Mouse (Mus musculus) limb, embryonic 14.5 days (tissue): ENCODE data around the gene Tnfrsf11a. TPM values are rescaled to one million over a fixed set of nuclear protein-coding genes. Genes with fewer than 3 reads are reported as not detected.

Experiments
- ATAC-seq: fragments of 200-750 bp; cut with Nextera tagmentation; 2 replicates; pipeline ENCODE4 v1.8.0; 2017; ENCODE audit warnings: low read depth, moderate number of reproducible peaks, moderate TSS enrichment; ENCODE audit not compliant: low FRiP score
- DNase-seq: peaks from one replicate; pipeline ENCODE4 v3.0.0-alpha.2; 2015; ENCODE audit warnings: low spot score
- H3K27ac ChIP-seq: fragments of 300-500 bp; sonication (generic); replicated peaks from 2 replicates; pipeline ENCODE4 v1.5.1; 2014; ENCODE audit warnings: low read depth, mild to moderate bottlenecking, low read length, moderate library complexity, mixed read lengths
- H3K27me3 ChIP-seq: fragments of 300-500 bp; sonication (generic); 2 replicates; pipeline ENCODE4 v1.6.1; 2014; ENCODE audit warnings: low read length, mixed read lengths; ENCODE audit not compliant: control insufficient read depth, insufficient read depth
- H3K36me3 ChIP-seq: fragments of 300-500 bp; sonication (generic); 2 replicates; pipeline ENCODE4 v1.6.1; 2014; ENCODE audit warnings: mild to moderate bottlenecking, low read length, moderate library complexity, mixed read lengths; ENCODE audit not compliant: control insufficient read depth, insufficient read depth
- H3K4me1 ChIP-seq: fragments of 300-500 bp; sonication (generic); 2 replicates; pipeline ENCODE4 v1.6.1; 2014; ENCODE audit warnings: antibody characterized with exemption, low read length, mixed read lengths; ENCODE audit not compliant: control insufficient read depth, insufficient read depth
- H3K4me2 ChIP-seq: fragments of 300-500 bp; sonication (generic); replicated peaks from 2 replicates; pipeline ENCODE4 v1.6.1; 2014; ENCODE audit warnings: low read depth, mild to moderate bottlenecking, low read length, moderate library complexity; ENCODE audit not compliant: severe bottlenecking
- H3K4me3 ChIP-seq: fragments of 300-500 bp; sonication (generic); replicated peaks from 2 replicates; pipeline ENCODE4 v1.5.1; 2014; ENCODE audit warnings: low read length
- H3K9ac ChIP-seq: fragments of 300-500 bp; sonication (generic); 2 replicates; pipeline ENCODE4 v1.6.1; 2014; ENCODE audit warnings: mild to moderate bottlenecking, low read depth, low read length, moderate library complexity; ENCODE audit not compliant: severe bottlenecking
- H3K9me3 ChIP-seq: fragments of 300-500 bp; sonication (generic); 2 replicates; pipeline ENCODE4 v1.6.1; 2016; ENCODE audit warnings: low read length; ENCODE audit not compliant: control insufficient read depth
- POLR2A ChIP-seq: fragments of 200-500 bp; IDR thresholded peaks from 2 replicates; pipeline ENCODE4 v1.8.0; 2012; ENCODE audit warnings: inconsistent platforms, mild to moderate bottlenecking, moderate library complexity, borderline replicate concordance; ENCODE audit not compliant: insufficient read depth, insufficient read length; ENCODE audit errors: extremely low read depth
- WGBS: fragments of 180-500 bp; shearing (Covaris S2); extraction: QIAGEN DNeasy Blood & Tissue Kit; methylation state at CpG from one replicate; pipeline ENCODE4 v1.1.7; 2014; 5-methylcytosine and 5-hydroxymethylcytosine counted together
- polyA plus RNA-seq, 2 experiments: library from polyadenylated mRNA; depleted of rRNA in 1 of 2; stranded (reverse) in 1 of 2; unstranded in 1 of 2; fragments of >200 nt; fragmentation: Nextera tagmentation in 1 of 2; extraction: Ambion mirVana in 1 of 2; gene quantifications; 2 replicates each; pipeline versions ENCODE4 v1.2.1 to v1.2.3; 2012 to 2014

The Tnfrsf11a gene
- polyA plus RNA-seq, 2 experiments = 1.6 to 1.8 TPM

DNA sequence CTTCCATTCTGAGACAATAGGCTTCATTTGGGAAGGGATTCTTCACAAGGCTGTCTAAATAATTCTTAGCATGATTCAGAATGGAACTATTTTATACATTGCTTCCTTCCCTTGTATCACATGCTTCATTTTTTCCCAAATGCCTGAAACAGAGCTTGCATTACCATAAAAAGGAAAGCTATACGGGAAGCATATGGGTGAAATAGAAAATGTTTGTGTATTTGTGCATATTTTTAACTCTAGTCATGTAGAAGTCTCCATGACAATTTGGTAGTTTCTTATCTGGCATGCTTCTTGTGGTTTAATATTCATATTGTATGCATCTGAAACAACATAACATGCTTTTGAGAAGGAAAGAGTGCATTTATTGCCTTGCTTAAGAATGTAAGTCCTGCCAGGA, 52.3 kb downstream of the Tnfrsf11a start:
- Histone ChIP-seq H3K4me2 (no peak overlapping the region), H3K9me3 (no peaks in the 10 kb centered on the region), H3K4me3 (no peak overlapping the region), H3K36me3 (no peaks in the 10 kb centered on the region), H3K27me3 (no peaks in the 10 kb centered on the region), H3K9ac (no peak overlapping the region), H3K4me1 (no peaks in the 10 kb centered on the region), H3K27ac (no peak overlapping the region)
- WGBS = 83% methylated on average over 1 of the region's 1 CpGs
- TF ChIP-seq POLR2A = no peak
- ATAC-seq (no peak), DNase-seq (no peak)

DNA sequence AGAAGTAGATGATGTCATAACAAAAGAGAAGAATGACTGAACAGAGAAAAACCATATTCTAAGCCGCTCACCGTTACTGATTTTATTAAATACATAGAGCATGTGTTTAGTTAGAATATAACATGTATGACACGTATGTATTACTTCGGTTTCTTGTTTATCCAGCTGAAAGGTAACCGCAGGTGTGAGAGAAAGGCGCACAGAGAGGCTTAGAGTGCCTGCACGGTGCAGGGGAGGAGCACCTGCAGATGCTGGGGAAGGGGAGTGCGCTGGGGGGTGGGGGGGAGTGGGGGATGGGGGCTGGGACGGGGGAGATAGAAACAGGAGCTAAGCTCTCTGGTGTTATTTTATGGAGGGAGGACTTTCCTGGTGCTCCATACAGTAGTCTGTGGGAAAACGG, 62.4 kb downstream of the Tnfrsf11a start:
- no peak for DNase-seq
- 17% methylated on average over 9 of the region's 10 CpGs for WGBS
- no peak overlapping the region for H3K9ac ChIP-seq
- no peaks in the 10 kb centered on the region for H3K36me3 ChIP-seq
- no peak overlapping the region for H3K4me3 ChIP-seq
- H3K27me3 ChIP-seq = peaks cover 11% of the 10 kb centered on the region
- peaks cover 5% of the 10 kb centered on the region; the same call in 1 of the 2 replicates for H3K4me1 ChIP-seq
- H3K4me2 ChIP-seq = peak overlapping the region; percentile 16; the same call in 1 of the 2 replicates
- H3K9me3 ChIP-seq = no peaks in the 10 kb centered on the region
- TF ChIP-seq POLR2A = no peak
- ATAC-seq = no peak
- no peak overlapping the region for H3K27ac ChIP-seq

DNA sequence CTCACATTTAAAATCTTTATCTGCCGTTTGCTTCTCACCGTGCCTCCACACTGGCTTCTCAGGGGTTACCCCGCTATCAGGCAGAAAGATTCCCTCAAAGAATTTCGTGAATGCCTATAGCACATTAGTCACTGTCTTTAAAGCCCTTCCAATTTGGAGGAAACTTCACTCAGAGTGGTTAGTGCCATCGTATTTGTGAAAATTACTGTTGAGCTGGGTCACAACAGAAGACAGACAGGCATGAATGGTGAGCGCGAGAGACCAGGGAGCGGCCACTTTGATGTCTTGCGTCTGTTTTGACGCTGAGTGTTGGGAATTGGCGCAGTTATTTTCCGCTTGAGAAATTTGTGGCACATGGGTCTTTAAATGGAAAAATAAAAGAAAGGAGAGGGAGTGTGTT, 62.9 kb downstream of the Tnfrsf11a start:
- H3K4me2 ChIP-seq = peak overlapping the region; percentile 16
- peaks cover 11% of the 10 kb centered on the region for H3K27me3 ChIP-seq
- H3K4me1 ChIP-seq = peaks cover 5% of the 10 kb centered on the region; the same call in 1 of the 2 replicates
- no peak overlapping the region for H3K27ac ChIP-seq
- no peak overlapping the region for H3K4me3 ChIP-seq
- H3K36me3 ChIP-seq = no peaks in the 10 kb centered on the region
- H3K9ac ChIP-seq = no peak overlapping the region
- TF ChIP-seq POLR2A = no peak
- peak; percentile 23 for DNase-seq
- H3K9me3 ChIP-seq = no peaks in the 10 kb centered on the region
- ATAC-seq = no peak
- 1% methylated on average over 12 of the region's 12 CpGs for WGBS

DNA sequence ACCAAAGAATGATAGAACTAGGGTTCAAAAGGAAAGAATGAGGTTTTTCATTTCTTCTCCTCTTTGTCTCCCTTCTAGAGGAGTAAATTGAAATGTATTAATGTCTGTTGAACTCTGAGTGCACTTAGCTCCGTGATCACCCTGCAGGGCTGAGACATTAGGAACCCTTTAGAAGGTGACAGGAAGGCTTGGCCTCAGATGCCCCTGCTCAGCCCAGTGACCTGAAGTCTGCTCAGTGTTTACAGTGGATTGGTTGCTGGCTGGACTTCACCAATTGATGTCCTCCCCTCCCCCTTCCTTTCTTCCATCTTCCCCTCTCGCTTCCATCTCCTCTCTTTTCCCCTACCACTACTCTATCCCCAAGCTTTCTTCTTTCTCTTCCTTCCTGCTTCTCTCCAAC, 63.3 kb downstream of the Tnfrsf11a start:
- Histone ChIP-seq H3K9ac (no peak overlapping the region), H3K9me3 (no peaks in the 10 kb centered on the region), H3K4me1 (peaks cover 5% of the 10 kb centered on the region; the same call in 1 of the 2 replicates), H3K4me3 (no peak overlapping the region), H3K36me3 (no peaks in the 10 kb centered on the region), H3K4me2 (0 out of 2 replicates have a peak overlapping the region, but pooled peaks have one; percentile 16), H3K27ac (no peak overlapping the region), H3K27me3 (peaks cover 11% of the 10 kb centered on the region)
- DNase-seq = no peak
- no peak for TF ChIP-seq POLR2A
- 6% methylated on average over 2 of the region's 2 CpGs for WGBS
- ATAC-seq = no peak

- ATAC-seq (no peak), DNase-seq (no peak)
- Histone ChIP-seq H3K9me3 (no peaks in the 10 kb centered on the region), H3K27me3 (peaks cover 11% of the 10 kb centered on the region), H3K36me3 (no peaks in the 10 kb centered on the region), H3K4me1 (peaks cover 5% of the 10 kb centered on the region; the same call in 1 of the 2 replicates), H3K4me3 (peak overlapping the region; percentile 1), H3K4me2 (peak overlapping the region; percentile 28), H3K27ac (no peak overlapping the region), H3K9ac (no peak overlapping the region)
- no peak for TF ChIP-seq POLR2A
- 11% methylated on average over 27 of the region's 28 CpGs for WGBS
These were observed 64.0 kb downstream of the Tnfrsf11a start for GRCm38 (mm10) chr1:105844341-105845006.
